Mouse (Mus musculus) spleen, postnatal 14 days (tissue): ENCODE measurements around the gene Slc17a3.

Experiments used
- DNase-seq, 2 experiments: peaks; one replicate each; pipeline ENCODE4 v3.0.0; 2021 to 2022; ENCODE audit warnings: low spot score in 2 of 2

Gene Slc17a3

DNA sequence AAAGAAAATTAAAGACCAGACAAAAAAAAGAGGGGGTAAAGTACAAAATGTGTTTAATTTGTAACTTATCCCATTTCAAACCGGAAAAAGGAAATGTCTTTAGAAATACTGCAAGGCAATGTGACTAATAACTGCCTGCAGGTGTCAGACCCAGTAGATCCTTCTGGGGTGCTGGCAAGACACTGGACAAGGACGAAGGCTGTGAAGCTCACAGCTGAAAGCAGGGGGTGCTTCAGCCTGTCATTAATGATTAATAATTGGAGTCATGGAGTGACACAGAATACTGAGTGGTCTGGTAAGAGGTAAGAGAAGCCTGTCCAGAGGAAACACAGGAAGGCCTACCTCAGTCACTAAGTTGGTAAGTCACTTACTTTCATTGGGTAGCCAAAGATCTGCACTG, at the start of gene Slc17a3:
TSS of gene Slc17a3 (plus strand) at position 127 of the 400 bp plus-strand sequence.
- DNase-seq = no peak

DNA sequence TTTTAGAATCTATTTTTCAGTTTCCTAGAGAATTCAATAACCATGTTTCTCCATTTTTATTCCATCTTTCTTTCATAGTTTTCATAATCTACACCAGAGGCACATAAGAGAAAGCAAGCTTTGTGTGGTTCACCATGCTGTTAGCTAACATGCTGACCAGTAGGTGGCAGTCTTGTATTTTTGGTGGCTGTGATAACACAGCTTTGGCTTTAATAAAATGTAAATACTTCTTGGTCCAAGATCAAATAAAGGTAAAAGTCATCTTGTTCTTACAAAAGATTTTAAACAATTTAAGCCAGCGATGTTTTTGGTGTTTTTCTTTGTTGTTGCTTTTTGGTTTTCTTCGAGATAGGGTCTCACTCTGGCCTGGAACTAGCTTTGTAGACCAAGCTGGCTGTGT, 46.7 kb upstream of the Slc17a3 start:
- peak in 1 of 2 experiments; percentile 34 for DNase-seq

DNA sequence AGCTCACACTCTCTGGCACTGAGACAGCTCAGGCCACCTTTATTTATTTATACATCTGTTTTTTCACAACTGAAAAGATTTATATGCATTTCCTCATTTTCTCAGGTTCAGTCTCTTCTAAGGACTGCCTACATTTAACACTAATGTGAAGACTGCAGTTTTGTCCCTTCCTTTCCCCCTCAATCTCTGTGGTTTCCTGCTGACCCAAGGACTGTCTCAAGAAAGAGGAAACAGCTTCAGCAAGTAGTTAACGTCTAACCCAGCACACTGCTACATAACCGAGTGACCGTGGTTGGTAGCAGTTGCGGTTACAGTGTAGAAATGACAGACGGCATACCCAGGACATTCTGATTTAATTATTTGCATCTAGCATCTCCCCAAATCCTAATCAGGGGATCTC, 39.8 kb upstream of the Slc17a3 start:
- DNase-seq = no peak

DNA sequence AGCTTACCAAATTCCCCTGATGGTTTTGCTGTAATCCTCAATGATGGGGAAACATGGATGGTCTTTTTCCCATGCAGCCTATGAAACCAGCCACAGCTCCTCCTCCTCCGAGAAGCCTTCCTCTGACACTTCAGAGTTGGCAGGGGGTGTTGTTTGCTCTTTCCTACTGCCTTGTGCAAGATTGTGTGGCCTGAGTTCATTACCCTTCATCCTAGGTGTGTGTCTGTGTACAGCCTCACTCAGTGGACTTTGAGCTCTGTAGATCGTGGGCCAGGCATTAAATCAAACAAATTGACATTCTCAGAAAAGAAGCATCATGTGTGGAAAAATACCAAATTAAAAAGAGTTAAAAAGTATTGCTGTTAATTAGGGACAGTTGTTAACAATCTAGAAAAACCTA, 34.7 kb upstream of the Slc17a3 start:
- no peak for DNase-seq

DNA sequence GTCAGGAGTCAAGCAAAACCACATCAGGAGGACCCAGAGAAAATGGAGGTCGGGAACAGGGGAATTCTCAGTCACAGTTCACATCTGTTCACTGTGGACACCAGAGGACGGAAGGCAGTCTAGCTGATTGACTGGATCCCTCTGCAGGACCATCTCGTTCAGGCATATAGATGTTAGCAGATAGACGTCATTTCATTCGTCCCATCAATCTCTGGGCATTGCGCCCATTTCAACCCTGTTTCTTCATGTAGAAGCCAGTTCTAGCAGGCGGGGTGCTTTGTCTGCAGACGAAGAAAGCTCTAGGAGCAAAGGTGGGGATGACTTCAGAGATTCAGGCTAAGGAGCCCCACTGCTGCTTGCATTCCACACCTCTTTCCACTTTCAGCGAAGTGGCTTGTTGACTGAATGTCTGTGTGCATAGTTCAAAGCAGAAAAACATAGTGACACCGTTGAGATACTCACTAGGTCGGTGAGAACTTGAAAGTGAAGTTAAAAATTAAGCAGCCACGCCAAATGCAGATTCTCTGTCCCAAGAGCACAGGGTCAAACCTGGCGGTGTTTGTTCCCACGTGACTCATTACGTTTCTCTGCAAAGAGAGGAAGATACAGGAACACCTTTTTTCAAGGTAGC, 32.7 kb upstream of the Slc17a3 start, which contains the start of gene Slc17a2:
TSS of gene Slc17a2 (plus strand) at position 572 of the 631 bp plus-strand sequence.
- no peak for DNase-seq

DNA sequence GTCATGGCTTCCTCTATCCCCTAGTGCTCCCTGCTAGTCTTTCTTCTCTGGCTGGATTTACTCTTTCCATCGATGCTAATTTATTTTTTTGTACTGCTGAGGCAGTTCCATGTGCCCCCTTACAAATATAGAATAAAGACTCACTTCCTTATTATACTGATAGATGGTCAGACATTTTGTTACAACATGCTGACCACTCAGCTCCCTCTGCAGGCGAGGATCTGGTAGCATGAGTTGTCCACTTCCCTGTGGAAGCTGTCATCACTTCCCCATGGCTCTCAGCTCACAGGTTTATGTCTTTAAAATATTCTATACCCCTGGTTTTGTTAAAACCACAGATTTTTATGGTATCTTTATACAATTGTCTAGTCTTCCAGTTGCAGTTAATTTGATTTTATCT, 23.1 kb upstream of the Slc17a3 start:
- DNase-seq = no peak

DNA sequence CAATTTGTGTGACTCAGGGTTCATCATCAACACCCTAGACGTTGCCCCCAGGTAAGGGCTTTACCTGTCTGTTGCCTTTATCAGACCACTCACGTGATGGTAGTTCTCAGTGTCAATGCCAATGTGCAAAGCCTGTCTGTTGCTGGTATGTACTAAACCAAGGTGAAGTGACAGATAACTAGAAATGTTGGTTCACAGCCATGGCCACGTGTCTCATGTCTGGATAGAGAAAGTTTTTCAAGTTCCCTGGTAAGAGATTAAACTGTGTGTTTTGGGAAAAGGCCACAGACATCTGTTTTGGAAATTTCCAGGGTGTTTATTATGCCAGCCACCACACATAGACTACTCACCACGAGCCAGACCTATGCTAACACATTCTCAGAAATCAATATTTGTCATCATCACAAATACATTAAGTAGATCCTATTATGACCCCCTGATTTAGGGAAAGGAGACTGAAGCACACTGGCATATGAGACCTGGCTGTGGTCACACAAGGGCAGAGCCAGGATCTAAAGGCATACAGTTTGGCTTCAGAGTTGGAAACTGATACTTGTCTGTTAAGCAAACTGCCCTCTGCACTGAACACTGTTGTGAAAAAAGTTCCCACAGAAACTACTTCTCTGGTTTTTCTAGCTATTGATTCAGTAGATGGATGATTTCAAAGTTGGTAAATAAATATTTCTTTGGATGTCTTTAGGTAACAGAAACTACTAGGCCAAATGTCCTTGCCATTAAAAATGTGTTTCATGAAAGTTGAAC, 18.9 kb upstream of the Slc17a3 start:
- DNase-seq = no peak

DNA sequence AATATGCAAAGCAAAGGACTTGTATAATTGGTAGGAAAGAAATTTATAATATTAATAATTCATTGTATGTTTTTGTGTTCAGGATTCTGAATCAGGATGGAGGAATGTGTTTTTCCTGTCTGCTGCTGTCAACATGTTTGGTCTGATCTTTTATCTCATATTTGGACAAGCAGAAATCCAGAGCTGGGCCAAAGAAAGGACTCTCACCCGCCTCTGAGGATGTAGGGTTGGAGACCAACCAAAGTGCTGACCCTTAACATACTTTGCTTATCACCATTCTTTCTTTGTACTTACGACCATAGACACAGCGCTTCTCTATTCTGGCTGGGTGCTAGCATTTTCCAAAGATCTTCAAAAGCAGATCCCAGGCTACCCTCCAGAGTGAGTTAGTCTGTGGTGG, 17.0 kb upstream of the Slc17a3 start:
- no peak for DNase-seq

DNA sequence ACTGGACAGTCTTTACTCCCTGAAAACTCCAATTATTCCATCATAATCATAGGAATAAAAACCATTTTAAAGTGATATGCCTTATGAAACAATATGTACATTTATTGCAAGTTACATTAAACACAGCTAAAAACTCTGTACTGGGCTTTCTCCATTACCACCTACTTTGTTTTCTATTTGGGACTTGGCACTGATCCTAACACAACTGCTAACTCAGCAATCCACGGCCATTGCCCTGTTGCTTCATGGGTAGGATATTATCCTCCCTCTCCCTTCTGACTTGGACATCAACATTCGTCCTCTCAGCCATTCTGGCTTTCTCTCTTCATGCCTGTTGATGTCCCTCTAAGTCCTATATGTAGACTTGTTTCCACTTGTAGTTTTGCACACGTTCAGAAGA, 12.6 kb upstream of the Slc17a3 start:
- DNase-seq = no peak

DNA sequence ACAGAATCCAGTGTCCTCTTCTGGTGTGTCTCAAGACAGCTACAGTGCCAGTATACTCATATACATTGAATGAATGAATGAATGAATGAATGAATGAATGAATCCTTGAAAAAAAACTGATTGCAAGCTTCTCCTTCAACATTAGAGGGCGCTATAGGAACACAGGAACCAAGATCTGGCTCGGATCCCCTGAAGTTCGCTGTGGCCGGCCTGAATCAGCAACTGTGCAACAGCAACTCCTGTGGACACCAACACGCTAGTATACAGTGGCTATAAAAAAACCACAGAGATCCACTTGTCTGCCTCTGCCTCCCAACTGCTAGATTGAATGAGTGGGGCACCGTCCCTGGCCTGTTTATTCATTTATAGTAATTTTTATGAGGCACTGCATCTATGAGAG, 6.2 kb upstream of the Slc17a3 start:
- DNase-seq = peak in 1 of 2 experiments; percentile 1

DNA sequence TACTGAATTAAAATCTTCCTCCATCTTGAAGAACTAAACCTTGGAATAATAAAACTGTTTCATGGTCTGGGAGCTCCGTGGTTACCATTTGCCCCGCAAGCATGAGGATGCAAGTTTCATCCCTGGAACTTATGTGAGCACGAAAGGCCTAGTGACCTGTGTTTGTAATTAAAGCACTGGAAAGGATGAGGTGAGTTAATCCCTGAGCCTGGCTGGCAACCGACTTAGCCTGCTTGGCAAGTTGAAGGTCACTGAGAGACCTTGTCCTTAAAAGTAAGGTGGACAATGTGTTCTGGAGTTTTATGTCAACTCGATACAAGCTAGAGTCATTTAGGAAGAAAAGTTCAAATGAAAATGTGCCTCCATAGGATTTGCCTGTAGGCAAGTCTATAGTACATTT, 4.4 kb upstream of the Slc17a3 start:
- no peak for DNase-seq

DNA sequence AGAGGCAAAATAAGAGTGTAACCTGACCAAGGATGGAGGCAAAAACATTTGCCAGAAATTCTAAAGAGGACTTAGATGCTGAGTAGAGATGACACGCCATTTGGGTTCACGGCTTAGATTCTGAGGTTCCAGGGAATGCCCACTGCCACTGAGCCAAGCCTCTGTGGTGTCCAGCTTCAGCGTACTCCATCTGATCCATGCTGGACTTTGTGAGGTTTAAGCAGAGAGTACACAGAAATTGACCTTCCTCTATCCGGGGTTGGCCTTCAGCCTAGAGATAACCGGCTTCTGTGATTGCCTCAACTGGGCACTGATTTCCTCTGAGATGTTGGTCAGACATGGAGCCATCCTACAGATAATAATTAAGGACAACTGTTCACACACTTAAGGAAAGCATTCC, 2.6 kb upstream of the Slc17a3 start:
- no peak for DNase-seq

DNA sequence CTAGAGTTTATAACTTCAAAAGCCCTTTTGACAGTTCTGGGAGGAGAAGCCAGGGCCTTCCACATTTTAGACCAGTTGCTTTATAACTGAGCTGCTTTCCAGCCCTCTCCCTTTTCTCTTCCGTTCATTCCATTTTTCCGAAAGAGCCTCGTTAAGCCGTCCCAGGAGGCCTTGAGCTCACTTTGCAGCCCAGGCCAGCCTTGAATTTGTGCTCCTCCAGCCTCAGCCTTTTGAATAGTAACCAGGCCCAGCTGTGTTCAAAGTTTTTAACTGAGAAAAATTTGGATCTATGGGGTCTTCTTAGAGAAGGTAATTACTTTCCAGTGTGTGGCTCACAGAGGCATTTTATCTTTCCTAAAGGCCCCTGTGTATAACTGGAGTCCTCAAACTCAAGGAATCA, 6.6 kb downstream of the Slc17a3 start:
- no peak for DNase-seq

DNA sequence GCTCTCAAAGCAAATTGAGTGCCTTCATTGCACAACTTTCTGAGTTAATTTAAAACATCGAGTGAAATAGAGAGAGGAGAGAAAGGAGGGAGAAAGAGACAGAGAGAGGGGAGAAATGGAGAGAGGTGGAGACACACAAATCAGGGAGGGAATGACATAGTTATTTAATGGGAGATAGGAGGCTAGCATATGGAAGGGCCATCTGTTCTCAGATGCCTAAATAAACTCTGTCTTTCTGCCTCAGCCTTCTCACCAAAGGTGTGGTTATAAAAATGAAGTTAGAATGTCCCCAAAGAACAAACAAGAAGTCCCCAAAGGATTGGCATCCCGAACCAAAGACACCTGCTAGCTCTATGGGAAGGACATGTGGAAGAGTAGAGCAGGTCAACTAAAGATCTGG, 10.1 kb downstream of the Slc17a3 start:
- no peak for DNase-seq

DNA sequence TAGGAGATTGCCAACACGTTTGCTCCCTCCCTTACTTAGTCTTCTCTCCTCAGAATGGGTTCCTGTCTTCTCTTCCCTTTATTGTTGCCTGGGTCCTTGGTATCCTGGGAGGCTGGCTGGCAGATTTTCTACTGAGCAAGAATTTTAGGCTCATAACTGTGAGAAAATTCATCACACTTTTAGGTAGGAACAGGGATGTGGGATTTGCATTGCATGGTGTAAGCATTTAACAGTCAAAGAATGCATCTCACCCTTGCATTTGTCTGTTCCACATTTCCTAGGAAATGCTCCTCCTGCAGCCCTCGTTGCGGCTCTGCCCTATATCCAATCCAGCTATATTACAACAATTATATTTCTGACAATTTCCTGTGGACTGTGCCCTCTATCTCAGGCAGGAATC, 17.2 kb downstream of the Slc17a3 start:
- DNase-seq = no peak

DNA sequence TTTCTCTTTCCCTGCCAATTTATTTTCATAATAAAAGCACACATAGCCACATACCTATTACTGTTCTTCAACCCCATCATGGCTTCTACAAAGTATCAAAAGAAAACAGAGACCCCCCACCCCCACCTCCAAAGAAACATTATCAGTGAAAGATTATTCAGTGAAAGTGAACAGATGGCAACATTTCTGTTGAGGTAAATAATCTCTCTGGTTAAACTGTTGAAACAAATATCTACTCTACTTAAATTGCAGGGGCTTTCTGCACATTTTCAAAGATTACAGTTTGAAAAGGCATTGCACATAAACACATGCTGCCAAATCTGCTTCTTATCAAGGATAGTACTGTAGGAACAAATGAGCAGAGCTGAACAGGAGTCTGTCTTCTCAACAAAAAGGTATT, 22.6 kb downstream of the Slc17a3 start:
- DNase-seq = no peak

DNA sequence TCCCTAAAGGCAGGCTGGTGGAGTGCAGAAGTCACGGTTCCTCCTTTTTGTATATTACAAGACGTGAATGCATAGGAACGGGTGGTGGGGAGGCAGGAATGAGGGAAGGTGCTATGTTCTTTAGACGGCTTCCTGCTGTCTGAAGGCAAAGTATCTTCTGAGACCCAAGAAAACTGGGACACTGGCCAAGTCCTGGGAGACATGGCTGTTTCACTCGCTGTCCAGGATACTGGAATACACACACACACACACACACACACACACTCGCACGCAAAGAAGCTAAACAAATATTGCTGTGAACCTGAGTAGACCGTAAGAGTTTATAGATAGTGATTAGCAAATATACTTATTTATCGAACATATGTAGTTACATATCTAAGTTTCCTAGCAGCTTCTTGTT, 25.5 kb downstream of the Slc17a3 start:
- no peak for DNase-seq

DNA sequence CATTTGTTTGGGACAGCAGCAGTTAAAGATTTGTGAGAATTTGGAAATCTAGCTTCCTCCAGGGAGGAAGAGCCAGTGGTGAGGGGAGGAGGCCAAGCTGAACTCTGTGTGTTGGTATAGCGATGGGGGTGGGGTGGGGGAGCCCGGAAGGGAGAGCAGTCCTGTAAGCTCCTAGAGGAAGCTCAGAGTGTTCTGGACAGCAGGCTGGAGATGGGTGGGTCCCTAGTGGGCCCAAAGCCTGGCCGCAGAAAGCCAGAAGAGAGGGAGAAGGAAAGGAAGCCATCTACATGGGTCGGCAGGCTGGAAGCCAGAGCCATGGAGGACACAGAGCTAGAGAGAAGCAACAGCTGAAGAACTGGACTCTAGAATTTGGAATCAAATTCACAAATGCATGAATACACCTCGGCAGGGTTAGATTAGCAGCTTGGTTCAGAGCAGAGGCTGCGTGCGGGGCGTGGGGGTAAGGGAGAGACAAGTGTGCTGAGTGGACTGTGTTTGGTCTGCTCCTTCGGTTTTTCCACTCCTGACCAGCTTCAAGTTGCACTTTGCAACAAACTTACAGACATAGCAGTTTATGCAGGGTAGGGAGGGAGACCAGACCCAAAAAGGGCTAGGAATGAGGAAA, 27.0 kb downstream of the Slc17a3 start:
- no peak for DNase-seq

DNA sequence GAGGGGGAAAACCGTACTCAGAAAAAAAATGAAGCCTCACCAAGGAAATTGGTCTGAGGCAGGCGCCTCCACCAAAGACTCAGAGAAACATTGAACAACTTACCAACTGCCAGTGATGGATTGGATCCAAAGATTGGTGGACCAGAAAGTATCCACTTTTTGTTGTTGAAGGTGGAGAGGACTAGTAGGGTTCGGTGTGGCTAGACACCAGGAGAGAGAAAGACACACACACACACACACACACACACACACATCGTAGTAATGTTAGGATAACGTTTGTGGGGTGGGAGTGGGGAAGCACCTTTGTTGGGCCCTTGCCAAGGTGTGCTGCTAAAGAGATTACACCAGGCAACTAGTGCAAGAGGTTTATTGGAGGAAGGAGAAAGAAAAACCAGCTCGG, 27.8 kb downstream of the Slc17a3 start:
- no peak for DNase-seq

DNA sequence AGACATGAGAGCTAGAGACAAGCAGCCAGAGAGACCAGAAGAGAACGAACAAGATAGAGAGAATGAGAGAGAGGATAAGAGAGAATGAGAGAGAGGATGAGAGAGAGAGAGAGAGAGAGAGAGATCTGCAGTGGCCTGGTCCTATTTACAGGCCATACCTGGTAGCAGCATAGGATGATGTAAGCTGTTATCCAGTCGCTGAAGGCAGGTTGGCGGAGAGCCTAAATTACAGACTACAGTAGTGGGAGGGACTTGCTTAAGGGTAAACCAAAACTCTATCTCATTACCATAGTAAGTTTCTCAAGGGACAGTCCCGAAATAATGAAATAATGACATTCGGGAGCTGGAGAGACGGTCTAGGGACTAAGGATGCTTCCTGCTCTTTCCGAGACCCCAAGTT, 28.2 kb downstream of the Slc17a3 start, which contains the start of gene Slc17a1:
TSS of gene Slc17a1 (plus strand) at position 346 of the 400 bp plus-strand sequence.
- DNase-seq = no peak

DNA sequence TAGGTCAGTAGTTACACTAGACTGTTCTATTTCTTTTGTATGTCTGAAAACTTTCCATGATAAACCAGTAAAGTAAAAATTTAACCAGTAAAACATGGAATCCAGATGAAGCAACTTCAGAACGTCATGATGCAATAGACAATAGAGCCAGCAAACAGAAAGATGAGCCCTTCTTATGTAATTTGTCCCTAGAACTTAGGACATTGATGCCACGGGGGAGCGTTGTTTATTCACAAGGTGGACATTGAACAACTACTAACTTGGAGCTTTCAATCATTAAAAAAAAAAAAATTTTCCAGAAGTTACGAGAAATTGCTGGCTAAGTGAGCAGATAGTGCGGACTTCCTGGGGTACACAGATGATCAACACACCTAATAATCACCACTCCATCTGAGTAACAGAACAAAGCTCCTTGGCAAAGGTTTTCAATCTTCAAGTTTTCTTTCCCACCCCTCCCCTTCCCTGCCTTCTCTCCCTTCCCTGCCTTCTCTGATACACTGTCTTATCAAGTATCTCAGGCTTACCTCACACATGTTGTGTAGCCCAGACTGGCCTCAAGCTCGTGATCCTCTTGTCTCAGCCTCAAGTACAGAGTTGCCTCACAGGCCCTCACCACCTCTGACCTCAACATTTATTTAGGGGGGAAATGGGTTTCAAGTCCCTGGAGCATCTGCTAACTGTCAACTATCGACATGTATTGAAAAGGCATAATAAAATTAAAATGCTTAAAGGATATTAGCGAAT, 29.7 kb downstream of the Slc17a3 start:
- DNase-seq = no peak

DNA sequence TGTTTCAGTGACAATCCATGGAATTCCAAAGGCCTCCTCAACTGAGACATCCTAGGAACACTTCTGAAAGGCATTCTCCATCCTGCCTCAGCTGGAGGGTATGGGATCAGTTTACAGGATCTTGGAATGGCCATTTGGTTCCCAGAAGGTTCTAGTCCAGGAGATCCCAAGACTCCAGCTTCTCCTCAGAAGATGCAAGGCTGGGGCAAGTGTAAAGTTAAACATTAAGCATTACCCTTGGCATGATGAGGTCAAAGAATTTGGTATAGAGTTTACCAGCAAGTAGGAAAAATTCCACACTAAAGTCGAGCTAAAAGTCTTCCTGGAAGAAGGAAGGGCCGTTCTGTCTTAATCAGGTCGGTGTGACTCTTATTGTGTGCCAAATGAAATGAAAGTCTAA, 30.8 kb downstream of the Slc17a3 start:
- no peak for DNase-seq
